Mouse (Mus musculus) lung, postnatal 0 days (tissue): Measurements from ENCODE around the gene Tfpt. TPM values are rescaled to one million over a fixed set of nuclear protein-coding genes. Genes with fewer than 3 reads are reported as not detected.

ENCODE experiments used
- ATAC-seq: fragments of 200-750 bp; cut with Nextera tagmentation; 2 replicates; pipeline ENCODE4 v1.8.0; 2017; ENCODE audit warnings: moderate library complexity
- DNase-seq: peaks from one replicate; pipeline ENCODE4 v3.0.0-alpha.2; 2016; ENCODE audit warnings: low spot score
- H3K27ac ChIP-seq: fragments of 300-500 bp; sonication (generic); 2 replicates; pipeline ENCODE4 v1.5.1; 2014; ENCODE audit warnings: antibody characterized with exemption, mild to moderate bottlenecking, low read length, mixed read lengths
- H3K27me3 ChIP-seq: fragments of 300-500 bp; sonication (generic); replicated peaks from 2 replicates; pipeline ENCODE4 v1.6.1; 2014; ENCODE audit warnings: low read length, mixed read lengths; ENCODE audit not compliant: insufficient read depth
- H3K36me3 ChIP-seq: fragments of 300-500 bp; sonication (generic); 2 replicates; pipeline ENCODE4 v1.6.1; 2014; ENCODE audit warnings: low read length, mixed read lengths; ENCODE audit not compliant: insufficient read depth
- H3K4me1 ChIP-seq: fragments of 300-500 bp; sonication (generic); 2 replicates; pipeline ENCODE4 v1.6.1; 2014; ENCODE audit warnings: antibody characterized with exemption, low read depth, low read length, mixed read lengths; ENCODE audit not compliant: insufficient read depth
- H3K4me2 ChIP-seq: fragments of 300-500 bp; sonication (generic); replicated peaks from 2 replicates; pipeline ENCODE4 v1.6.1; 2014; ENCODE audit warnings: low read depth, mild to moderate bottlenecking, low read length, moderate library complexity, mixed read lengths
- H3K4me3 ChIP-seq: fragments of 300-500 bp; sonication (generic); 2 replicates; pipeline ENCODE4 v1.5.1; 2014; ENCODE audit warnings: low read depth, low read length
- H3K9ac ChIP-seq: fragments of 300-500 bp; sonication (generic); replicated peaks from 2 replicates; pipeline ENCODE4 v1.6.1; 2014; ENCODE audit warnings: low read depth, mild to moderate bottlenecking
- H3K9me3 ChIP-seq: fragments of 300-500 bp; sonication (generic); 2 replicates; pipeline ENCODE4 v1.6.1; 2016; ENCODE audit warnings: low read length, mixed read lengths
- CTCF ChIP-seq: IDR thresholded peaks from 2 replicates; pipeline ENCODE4 v1.5.1; 2016; ENCODE audit warnings: antibody characterized with exemption, mild to moderate bottlenecking
- EP300 ChIP-seq: IDR thresholded peaks from 2 replicates; pipeline ENCODE4 v1.6.1; 2016; ENCODE audit warnings: antibody characterized with exemption, mild to moderate bottlenecking, control low read depth
- WGBS: fragments of 180-500 bp; shearing (Covaris S2); extraction: QIAGEN DNeasy Blood & Tissue Kit; methylation state at CpG from one replicate; pipeline ENCODE4 v1.1.7; 2014; 5-methylcytosine and 5-hydroxymethylcytosine counted together
- polyA plus RNA-seq: library from polyadenylated mRNA; unstranded; fragments of >200 nt; fragmentation: Nextera tagmentation; extraction: Ambion mirVana; gene quantifications from 2 replicates; pipeline ENCODE4 v1.2.1, GENCODE M21; 2015

Gene Tfpt
- polyA plus RNA-seq, 1 experiment from 2014 or later: 16.3 TPM

DNA sequence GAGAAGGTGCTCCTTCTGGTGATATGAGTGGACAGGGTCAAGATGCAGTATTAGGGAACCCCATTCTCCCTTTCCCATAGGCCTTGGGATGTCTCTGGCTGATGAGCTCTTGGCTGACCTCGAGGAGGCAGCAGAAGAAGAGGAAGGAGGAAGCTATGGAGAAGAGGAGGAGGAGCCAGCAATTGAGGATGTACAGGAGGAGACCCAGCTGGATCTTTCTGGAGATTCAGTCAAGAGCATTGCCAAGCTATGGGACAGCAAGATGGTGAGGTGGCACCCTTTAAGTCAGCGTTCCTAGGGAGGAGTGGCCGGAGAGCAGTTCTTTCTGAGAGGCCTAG lies 718 bp upstream of the Tfpt start:
- 69% methylated on average over 3 of the region's 3 CpGs for WGBS
- peak overlapping the region; percentile 76 for H3K4me2 ChIP-seq
- TF ChIP-seq CTCF (no peak), EP300 (no peak)
- ATAC-seq (no peak), DNase-seq (no peak)
- no peaks in the 10 kb centered on the region for H3K9me3 ChIP-seq
- H3K36me3 ChIP-seq: peaks cover 7% of the 10 kb centered on the region; the same call in 1 of the 2 replicates
- no peak overlapping the region for H3K27ac ChIP-seq
- H3K4me3 ChIP-seq: peak overlapping the region; percentile 65
- H3K27me3 ChIP-seq: no peaks in the 10 kb centered on the region
- peak overlapping the region; percentile 69 for H3K9ac ChIP-seq
- H3K4me1 ChIP-seq: peaks cover 11% of the 10 kb centered on the region; the same call in 1 of the 2 replicates

DNA sequence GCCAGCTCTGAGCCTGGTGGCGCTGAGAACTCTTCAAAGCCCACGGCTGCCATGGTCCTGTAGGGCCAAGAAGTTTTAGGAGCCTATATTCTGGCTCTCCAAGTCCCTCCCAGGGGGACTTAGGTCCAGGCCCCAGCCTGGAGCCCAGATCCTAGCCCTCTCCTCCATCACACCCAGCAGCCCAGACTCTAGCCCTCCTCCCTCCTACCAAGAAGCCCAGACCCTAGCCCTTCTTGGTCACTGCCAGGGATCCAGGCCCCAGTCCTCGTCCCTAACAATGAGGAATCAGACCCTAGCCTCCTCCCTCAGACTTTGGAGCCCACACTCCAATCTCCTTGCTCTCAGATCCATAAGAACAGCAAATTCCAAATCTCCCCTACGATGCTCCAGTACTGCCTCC lies 699 bp downstream of the Tfpt start:
- no peaks in the 10 kb centered on the region for H3K36me3 ChIP-seq
- no peak for TF ChIP-seq CTCF
- TF ChIP-seq EP300: no peak
- H3K4me1 ChIP-seq: peaks cover 11% of the 10 kb centered on the region; the same call in 1 of the 2 replicates
- peak overlapping the region; percentile 69 for H3K9ac ChIP-seq
- peak overlapping the region; percentile 65 for H3K4me3 ChIP-seq
- H3K9me3 ChIP-seq: no peaks in the 10 kb centered on the region
- H3K4me2 ChIP-seq: peak overlapping the region; percentile 76
- 27% methylated on average over 4 of the region's 4 CpGs for WGBS
- ATAC-seq: no peak
- H3K27me3 ChIP-seq: no peaks in the 10 kb centered on the region
- DNase-seq: no peak
- H3K27ac ChIP-seq: peak overlapping the region; percentile 94

DNA sequence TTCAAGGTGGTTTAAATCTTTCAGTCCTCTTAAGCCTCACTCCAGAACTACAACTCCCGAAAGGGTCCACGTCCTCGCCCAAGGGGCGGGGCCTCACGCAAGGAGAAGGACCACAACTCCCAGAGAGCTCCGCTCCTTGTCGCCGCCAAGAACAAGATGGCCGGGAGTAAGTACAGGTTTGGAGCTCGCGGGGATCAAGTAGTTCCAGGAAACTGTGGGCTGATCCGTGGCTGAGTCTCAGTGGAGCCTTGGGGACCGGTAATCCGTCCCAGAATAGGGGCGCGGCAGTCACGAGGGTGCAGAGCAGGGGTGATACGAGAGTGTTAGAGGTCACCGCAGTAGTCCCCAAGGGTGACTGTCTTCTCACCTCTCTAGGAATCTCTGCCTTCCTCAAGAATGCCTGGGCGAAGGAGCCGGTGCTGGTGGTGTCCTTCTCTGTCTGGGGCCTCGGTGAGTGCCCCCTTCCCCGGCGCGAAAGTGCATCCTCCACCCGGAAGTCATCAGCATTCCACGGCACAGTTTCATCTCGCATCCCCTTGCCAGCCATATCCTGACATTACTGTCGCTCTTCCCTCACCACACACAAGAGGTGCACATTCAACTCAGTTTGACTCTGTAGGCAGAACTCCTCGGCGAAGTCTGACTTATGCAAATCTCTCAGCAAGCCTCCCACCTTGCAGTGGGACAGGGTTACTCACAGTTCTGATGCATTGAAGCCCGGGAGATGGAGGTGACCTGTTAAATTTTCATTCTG lies 12.3 kb downstream of the Tfpt start, which contains the start of gene Ndufa3:
TSS of gene Ndufa3 (plus strand) at position 132 of the 754 bp plus-strand sequence.
- DNase-seq (peak; percentile 97), ATAC-seq (peak; percentile 99)
- H3K27ac ChIP-seq: peak within 1 kb of the TSS; percentile 81
- peaks cover 14% of the 10 kb centered on the region; the same call in 1 of the 2 replicates for H3K36me3 ChIP-seq
- TF ChIP-seq CTCF (no peak), EP300 (no peak)
- H3K9me3 ChIP-seq: no peaks in the 10 kb centered on the region
- H3K4me1 ChIP-seq: peaks cover 6% of the 10 kb centered on the region
- H3K4me2 ChIP-seq: peak within 1 kb of the TSS; percentile 75
- H3K27me3 ChIP-seq: no peaks in the 10 kb centered on the region
- H3K4me3 ChIP-seq: peak within 1 kb of the TSS; percentile 85
- under 1% methylated on average over 32 of the region's 32 CpGs for WGBS
- peak within 1 kb of the TSS; percentile 80 for H3K9ac ChIP-seq

DNA sequence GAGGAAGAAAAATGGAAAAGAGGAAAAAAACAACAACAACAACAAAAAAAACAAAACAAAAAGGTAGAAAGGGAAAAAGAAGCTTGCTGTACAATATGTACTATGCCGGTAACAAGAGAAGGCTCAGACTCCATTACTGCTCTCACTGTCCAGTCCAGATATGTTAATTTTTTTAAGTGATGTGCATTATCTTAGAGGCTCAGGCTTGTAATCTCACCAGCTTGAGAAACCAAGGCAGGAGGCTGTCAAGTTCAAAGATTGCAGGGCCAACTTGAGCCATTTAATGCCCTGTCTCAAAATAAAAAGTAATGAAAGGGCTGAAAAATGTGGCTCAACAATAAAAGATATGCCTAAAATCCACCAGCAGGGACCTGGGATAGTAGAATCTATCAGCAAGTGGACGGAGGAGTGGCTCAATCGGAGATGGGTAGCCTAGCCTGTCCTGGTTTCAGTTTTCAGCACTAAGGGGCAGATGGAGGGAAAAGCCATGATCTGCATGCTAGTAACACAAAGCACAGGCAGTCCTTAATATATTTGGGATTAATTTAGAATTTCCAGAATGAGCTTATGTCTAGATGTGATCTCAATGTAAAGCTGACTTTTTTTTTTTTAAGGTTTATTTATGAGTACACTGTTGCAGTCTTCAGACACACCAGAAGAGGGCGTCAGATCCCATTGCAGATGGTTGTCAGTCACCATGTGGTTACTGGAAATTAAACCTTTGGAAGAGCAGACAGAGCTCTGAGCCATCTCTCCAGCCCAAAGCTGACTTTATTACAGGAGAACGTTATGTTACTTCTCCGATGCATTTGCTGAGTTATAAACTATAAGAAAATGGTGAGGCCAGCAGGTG lies 13.1 kb downstream of the Tfpt start:
- H3K4me2 ChIP-seq: no peak overlapping the region
- H3K9me3 ChIP-seq: no peaks in the 10 kb centered on the region
- H3K36me3 ChIP-seq: peaks cover 8% of the 10 kb centered on the region; the same call in 1 of the 2 replicates
- H3K27me3 ChIP-seq: no peaks in the 10 kb centered on the region
- WGBS: 36% methylated on average over 6 of the region's 6 CpGs
- H3K4me3 ChIP-seq: 0 out of 2 replicates have a peak overlapping the region, but pooled peaks have one; percentile 85
- H3K9ac ChIP-seq: no peak overlapping the region
- ATAC-seq: peak; percentile 50
- H3K27ac ChIP-seq: no peak overlapping the region
- TF ChIP-seq EP300 (0 out of 2 replicates have a peak, but pooled peaks have one; percentile 24), CTCF (peak; percentile 69)
- no peak for DNase-seq
- peaks cover 6% of the 10 kb centered on the region for H3K4me1 ChIP-seq

DNA sequence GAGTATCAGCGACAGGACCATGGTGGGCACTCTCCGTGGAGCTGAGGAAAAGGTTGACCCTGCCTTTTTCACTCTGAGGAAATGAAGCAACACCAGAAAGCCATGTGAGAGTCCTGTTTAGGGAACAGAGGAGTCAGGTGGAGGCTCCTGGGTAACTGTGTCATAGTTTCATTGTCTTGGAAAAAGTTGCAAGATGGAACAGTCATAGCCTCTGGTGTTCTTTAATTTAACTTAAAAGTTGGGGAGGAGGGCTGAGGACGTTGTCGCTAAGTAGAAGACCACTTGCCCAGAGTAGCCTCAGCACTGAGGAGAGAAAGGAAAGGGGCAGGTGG lies 13.7 kb downstream of the Tfpt start, which contains the start of gene Oscar:
TSS of gene Oscar (minus strand) at position 101 of the 332 bp plus-strand sequence.
- 78% methylated on average over 4 of the region's 4 CpGs for WGBS

DNA sequence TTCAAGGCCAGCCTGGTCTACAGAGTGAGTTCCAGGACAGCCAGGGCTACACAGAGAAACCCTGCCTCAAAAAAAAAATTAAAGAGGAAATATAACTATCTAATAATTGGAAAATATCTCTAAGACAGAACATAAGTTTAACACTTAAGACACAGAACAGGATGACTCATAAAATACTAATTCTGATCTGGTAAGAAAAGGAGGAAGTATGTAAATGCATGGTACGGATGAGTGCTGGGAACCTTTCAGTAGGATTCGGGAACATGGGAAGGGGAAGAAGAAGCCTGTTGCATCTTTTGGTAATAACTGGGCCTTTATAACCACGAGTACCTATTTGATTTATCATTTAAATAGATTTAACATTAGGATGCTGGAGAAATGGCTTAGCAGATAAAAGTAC lies 15.7 kb downstream of the Tfpt start:
- Histone ChIP-seq H3K4me2 (no peak overlapping the region), H3K4me1 (peaks cover 6% of the 10 kb centered on the region), H3K36me3 (no peaks in the 10 kb centered on the region), H3K4me3 (no peak overlapping the region), H3K9ac (no peak overlapping the region), H3K27me3 (no peaks in the 10 kb centered on the region), H3K9me3 (no peaks in the 10 kb centered on the region), H3K27ac (no peak overlapping the region)
- DNase-seq (no peak), ATAC-seq (no peak)
- no peak for TF ChIP-seq EP300
- TF ChIP-seq CTCF: no peak
- WGBS: 68% methylated on average over 3 of the region's 3 CpGs

More for the DNA sequence above, 13.7 kb downstream of the Tfpt start, which contains the start of gene Oscar:
- Histone ChIP-seq H3K27ac (no peak within 1 kb of the TSS), H3K36me3 (peaks cover 7% of the 10 kb centered on the region; the same call in 1 of the 2 replicates), H3K4me3 (no peak within 1 kb of the TSS), H3K9me3 (no peaks in the 10 kb centered on the region), H3K4me1 (peaks cover 6% of the 10 kb centered on the region), H3K9ac (no peak within 1 kb of the TSS), H3K27me3 (no peaks in the 10 kb centered on the region), H3K4me2 (no peak within 1 kb of the TSS)
- TF ChIP-seq EP300 (no peak), CTCF (no peak)
- ATAC-seq: no peak
- DNase-seq: no peak
